Mouse (Mus musculus) testis, postnatal 10 days (tissue): Measurements from ENCODE around the gene Pcca.

Experiments used
- DNase-seq: peaks from one replicate; pipeline ENCODE4 v3.0.0; 2021; ENCODE audit warnings: low spot score

Gene Pcca

DNA sequence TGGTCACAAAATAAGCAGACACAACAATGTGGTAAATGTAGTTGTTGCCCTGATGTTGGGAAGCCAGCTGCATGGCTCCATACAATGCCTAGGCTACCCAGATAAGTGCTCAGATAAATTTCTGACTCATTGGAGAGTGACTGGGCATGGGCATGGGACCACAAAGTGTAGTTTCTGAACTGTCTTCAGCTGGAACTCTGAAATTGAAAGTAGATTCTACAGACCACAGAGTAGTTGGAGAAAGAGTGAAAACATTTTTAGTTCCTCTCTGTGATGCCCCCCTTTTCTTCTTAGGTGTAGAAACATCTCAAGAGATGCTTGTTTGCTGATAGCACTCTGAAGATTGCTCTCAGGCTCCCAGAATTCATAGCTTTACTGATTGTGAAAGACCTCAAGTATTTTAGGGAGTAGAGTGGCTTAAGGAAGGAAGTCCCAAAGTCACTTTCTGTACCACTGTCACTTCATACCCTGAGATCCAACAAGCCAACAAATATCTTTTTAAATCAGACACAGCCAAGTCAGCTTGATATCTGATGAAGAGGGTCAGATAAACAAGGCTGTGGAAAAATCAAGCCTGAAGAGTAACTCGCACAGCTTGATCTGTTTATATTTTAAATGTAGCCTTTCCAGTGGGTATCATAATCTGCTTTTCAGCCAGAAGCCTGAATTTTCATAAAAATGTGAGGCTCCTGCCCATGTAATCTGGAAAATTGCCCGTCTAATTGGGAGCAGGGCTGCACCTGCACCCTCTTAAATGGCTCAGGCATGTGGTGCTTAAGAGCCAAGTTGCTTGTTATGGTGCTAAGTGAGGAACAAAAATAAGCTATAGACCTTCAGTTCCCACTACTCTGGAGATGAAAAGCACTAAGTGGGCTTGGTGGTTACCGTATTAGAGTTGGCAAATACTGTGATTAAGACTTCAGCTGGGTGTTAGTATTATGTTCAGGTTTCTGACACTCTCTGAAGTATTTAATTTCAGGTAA lies 214.0 kb downstream of the Pcca start:
- DNase-seq: no peak

DNA sequence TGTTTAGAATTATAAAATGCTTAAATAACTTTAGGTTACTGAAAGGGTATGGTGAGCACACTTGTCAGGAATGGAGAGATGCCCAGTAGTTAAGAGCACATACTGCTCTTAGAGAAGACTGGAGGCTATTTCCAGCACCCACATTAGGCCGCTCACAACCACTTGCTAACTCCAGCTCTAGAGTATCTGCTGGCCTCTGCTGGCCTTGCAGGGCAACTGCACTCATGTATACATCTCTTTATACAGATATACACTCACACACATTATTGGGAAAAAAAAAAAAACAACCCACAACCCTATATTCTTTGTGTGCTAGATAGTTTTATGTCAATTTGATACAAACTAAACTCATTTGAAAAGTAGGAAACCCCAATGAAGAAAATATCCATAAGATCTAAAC lies 217.4 kb downstream of the Pcca start:
- DNase-seq: no peak

DNA sequence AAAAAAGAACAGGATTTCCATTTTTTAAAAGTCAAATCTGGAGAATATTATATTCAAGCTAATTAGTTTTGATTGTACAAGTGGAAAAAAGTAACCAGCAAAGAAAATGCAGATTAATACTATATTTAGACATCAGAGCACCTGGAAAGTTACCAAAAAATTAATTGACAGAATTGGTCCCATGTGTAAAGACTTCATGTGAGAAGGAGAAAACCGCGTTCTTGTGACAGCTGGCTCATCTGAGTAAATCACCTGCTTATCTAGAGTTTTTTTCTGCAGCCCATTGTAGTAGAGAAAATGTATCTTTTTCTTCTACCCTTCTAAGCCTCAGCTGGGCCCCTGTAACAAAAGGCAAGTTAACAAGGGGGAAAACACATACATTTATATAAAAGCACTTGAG lies 219.2 kb downstream of the Pcca start:
- DNase-seq: no peak

DNA sequence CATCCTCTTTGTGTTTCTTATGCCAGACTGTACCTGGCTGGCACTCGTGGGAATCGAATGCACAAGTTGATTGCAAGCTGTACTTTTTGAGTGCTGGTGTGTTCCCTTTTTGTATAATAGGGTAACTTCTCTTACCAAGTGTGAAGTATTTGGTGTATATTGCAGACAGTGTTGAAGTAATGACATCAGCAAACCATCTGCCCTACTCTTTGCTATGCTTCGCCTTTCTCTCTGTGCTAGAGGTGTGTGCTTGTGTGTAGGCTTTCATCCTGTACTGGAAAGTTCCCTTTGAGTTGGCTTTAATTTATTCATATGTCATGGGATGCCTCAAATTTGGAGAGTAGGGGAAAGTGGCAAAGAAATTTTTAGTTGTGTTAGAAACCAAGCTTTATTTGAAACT lies 220.2 kb downstream of the Pcca start:
- DNase-seq: no peak

DNA sequence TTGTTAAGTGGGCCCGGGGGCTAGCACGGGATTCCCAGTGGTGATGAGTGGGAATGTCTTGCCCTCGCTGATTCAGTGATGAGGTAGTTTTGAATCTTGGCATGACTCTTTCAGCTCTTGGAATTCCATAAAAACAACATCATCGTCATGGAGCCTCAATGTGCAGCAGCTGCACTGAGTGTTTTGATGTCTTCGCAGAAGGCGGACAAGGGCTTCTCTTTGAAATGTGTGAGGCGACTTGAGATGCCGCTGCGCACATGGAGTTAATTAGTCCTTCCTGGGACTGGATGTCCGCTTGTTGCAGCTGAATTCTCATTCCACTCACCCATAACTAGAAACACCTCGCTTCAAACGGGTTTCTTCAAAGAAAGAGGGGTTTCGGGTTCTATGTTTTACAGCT lies 221.4 kb downstream of the Pcca start:
- no peak for DNase-seq

DNA sequence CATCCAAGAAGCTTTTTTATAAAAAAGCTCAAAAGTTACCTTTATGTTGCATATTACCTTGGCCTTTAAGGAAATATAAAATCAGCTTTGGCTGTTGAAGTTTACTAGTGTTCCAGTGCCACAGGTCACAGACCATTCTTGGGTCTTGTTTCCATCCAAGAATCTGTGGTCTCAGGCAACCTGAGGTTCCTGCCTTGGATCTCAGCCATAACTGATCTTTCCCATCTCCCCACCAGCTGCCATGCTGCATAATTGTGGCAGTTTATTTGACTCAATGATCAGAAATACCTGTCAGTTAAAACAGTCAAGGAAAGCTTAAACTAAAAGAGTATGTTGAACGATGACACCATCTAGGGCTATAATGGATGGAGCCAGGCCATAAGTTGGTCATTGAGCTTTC lies 222.5 kb downstream of the Pcca start:
- DNase-seq: no peak

DNA sequence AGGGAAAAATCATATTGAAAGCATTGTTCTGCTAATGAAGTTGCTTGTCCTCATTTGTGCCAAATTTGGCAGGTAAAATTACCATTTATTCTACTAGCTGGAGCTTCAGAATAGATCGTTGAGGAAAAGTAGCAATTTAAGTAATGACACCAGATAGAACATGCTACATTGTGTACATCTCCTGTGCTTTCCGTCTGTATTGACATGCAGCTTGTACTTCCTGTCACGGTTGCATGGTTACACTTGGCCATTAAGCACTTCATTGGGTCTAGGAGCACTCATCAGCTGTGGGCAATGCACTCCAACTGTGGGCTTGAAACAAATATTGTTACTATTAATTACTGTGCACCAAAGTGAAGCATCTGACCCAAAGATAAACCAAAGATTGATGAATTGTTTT lies 225.8 kb downstream of the Pcca start:
- no peak for DNase-seq

DNA sequence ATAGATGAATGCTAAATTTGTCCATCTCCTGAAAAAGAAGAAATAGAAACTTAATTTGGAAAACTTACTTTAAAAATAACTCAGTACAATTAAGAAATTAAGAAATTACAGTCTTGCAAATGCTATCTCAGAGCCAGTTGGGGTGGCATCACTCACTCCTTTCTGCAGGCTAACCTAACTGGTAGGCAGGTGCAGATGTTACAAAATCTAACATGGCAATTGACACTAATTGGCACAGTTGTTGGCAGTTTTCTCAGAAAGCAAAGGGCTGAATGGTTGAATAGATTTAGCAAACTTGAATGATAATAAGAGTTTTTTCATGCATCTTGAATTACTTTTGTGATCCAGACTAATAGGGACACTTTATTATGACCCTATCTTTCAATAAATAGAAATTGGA lies 226.7 kb downstream of the Pcca start:
- DNase-seq: no peak

DNA sequence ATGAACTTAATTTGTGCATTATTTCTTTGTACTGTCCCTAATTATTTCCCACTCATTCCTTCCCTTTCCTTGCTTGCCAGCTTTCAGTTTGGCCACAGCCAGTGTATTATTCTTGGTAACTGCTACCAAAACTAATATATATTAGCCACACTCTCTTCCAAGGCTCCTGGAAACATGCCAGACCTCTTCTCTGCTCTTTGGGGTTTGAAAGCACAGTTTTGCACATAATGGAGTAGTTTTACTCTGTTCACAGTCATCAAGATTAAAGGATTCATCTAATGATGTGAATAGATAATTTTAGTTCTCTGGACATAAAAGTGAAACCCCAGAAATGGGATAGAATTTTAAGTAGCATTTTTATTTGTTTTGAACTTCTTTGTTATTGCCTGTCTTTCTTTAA lies 228.5 kb downstream of the Pcca start:
- DNase-seq: no peak

DNA sequence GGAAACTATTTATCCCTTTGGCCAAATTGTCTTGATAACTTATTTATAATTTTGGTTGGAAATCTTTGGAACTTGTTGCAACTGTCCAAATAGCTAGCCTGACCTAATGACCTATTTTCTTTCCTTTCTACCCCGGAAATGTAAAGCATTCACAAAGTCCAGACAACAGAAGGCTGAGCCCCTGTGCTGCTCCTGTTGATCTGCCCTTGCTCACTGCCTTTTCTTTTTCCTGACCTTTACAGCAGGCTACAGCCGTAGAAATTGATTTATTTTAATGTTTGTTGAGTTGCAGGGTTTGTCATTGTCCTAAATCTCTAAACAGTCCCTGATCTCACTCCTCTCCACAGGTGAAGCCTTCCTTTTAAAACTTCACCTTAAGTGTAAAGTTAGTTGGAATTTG lies 231.8 kb downstream of the Pcca start:
- no peak for DNase-seq

DNA sequence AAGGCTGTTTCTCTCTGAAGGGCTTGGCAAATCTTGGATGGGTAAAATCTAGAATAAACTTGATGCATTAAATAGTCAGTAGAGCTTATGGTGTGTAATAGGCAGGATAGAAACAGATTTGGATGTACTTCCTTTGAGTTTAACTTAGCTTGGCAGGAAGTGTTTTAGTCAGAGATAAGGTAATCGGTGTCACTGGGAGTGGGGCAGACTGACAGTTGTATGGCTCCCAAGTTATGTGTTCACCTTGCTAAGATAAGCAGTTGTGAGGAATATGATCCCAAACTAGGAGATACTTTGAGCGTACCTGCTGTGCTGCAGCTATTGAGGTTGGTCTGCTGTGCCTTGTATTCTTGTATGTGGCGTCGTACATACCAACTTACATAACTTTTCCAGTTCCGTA lies 232.3 kb downstream of the Pcca start:
- no peak for DNase-seq

DNA sequence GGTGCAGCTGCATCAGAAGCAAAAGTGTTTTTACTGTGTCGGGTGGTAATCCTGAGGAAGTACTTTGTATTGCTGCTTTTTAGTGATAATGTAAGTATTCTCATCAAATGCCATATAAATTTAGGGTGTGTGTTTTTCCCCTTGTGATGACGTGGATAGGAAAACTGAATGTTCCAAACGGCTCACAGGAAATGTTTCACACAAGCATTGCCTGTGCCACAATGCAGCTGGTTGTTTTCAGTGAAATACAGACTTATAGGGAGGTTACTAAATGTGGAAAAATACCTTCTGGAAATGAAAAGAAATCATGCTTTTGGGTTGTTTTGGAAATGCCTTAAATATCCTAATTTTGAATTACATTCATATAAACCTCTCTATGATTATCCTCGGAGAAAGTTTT lies 250.6 kb downstream of the Pcca start:
- no peak for DNase-seq

DNA sequence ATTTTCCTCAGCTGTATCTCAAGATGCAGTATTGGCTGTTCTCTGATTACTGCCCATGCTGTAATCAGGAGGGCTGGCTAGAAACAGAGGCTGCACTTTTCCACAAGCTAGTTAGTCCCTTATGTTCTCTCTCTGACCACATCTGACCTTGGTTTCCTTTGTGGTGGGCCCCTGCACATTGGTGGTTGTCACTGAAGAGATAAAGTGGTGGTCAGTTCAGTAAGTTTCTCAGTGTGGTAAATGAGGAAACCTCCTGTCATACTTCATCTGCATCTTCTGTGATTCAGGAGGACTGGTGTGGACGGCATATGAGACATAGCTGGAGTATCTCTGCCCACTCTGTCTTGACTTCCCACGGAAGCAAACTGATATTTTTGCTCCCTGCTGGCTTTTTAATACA lies 254.1 kb downstream of the Pcca start:
- DNase-seq: no peak

DNA sequence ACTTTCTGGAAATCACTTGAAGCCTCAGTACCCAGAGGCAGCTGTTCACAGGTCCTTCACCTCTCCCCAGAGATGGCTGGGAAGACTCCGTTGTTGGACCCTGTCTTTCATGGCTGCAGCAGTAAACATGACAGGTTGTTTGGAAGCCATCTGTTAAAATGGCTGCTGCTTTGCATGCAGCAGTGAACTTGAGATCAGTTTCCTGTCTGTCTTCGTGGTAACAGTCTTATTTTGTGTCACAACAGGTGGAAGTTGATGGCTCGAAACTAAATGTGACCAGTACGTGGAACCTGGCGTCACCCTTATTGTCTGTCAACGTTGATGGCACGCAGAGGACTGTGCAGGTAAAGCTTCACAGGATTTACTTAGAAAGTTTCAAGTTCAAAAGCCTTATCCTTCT lies 256.0 kb downstream of the Pcca start:
- DNase-seq: no peak

DNA sequence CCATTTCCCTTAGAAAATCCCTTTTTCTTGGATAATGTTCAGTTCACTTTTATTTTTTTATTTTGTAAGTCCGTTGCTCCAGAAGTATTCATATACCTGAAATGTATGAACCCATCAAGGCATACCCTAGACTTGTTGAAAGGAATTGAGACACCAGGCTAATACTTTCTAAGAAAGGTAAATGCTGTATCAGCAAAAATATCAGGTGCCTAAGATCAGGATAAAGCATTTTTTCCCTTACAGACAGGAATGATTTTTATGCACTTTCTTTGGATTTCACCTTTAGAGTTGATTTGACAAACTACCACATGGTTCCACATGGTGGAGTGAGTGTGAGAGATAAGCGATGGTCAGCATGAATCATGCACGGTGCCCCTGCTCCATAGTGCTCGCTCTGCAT lies 259.2 kb downstream of the Pcca start:
- no peak for DNase-seq

DNA sequence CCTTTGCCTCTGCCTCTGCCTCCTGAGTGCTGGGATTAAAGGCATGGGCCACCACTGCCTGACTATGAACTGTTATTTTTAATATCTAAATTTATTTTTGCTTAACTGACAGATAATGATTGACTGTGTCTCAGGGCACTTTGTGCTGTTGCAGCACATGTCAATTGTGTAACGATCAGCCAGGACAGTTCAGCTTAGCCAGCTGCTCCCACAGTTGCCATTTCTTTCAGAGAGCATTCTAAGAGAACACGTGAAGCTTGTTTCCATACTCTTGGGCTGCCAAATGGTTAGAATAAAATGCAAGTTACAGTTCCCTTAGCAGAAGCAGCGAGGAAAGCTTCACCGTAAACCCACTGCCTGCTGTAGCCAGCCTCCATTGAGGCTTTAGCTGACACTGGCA lies 266.2 kb downstream of the Pcca start:
- DNase-seq: no peak

DNA sequence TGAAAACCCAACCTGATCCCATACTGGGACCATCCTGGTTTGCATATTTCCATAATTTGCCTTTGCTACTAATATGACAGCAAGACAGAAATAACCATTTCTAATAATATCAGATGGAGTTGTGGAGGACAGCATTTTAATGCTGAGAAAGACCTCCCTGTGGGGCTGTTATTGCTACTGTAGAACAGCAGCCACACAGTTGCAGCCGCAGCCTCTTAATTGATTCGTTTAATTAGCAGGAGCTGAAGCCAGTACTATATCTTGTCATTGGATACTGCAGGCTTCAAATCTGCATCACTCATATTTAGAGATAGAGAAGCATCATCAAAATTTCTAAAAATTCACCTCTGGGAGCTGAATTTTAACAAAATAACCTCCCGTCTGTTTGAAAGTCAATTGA lies 286.9 kb downstream of the Pcca start:
- no peak for DNase-seq

DNA sequence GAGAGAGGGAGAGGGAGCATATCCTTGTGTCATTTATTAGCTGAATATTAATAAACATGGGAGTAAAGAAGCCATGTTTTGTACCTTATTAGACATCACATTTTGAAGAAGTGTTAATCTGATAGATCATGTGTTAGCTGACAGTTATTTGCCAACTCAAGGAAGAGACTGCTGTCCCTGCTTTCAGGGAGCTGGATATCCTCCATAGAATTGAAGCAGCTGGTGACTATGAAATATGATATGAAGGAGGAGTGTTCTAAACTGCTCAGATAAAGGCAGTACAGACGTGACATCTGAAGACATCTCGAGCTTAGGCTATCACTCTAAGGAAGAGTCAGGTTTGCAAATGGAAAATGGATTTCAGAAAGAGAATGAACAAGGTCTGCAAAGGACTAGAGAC lies 289.7 kb downstream of the Pcca start:
- no peak for DNase-seq

DNA sequence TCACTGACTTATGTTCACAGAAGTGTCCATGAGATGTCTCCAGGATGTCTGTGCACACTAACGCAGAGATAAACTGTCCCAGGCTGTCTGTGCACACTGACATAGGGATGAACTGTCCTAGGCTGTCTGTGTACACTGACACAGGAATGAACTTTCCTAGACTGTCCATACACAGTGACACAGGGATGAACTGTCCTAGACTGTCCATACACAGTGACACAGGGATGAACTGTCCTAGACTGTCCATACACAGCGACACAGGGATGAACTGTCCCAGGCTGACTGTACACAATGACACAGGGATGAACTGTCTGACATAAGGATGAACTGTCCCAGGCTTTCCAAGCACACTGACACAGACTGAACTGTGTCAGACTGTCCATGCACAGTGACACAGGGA lies 291.3 kb downstream of the Pcca start:
- DNase-seq: no peak

DNA sequence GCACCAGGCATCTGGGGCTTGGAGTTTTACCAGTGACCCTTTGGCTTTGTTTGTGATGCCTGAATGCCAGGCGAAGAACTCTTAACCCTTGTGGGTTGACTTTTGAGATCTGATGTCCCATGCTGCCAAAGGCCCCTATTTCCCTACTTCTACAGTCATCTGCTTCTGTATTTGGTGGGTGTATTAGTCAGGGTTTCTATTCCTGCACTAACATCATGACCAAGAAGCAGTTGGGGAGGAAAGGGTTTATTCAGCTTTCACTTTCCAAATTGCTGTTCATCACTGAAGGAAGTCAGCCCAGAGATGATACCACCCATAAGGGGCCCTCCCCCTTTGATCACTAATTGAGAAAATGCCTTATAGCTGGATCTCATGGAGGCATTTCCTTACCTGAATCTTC lies 296.3 kb downstream of the Pcca start:
- DNase-seq: no peak

DNA sequence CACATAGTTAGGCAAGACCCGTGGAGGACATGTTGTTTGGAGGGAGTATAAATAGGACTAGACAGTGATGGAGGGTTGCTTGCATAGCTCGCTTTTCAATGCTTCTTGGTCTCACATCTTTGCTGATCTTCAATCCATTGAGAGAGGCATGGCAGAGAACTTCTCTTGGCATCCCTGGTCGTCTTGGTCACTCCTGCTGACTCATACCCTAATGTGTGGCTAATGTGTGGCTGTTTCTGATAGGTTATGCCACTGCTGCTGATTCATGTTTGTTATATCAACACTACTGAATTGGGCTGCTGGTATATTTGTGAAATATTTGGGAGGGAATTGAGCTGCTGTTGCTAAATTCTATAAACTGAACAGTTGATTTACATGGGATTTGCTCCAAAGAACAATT lies 299.5 kb downstream of the Pcca start:
- no peak for DNase-seq

DNA sequence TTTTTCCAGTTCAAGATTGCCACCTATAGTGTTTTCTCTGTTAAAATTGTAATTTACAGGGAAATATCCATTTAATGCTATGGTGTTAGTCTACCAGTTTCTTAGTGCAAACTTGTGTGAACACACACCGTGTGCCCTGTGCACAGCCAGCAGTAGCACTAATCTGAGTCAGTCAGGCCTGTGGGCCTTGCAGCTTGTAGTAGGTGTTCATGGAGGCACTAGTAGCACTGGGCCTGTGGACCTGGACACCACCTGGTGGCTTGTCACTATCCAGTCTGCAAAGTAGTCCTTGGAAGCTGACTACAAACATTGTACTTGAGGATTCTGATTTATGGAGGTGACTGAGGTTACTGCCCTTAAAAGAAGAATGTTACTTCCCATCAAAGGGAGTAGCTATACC lies 300.6 kb downstream of the Pcca start:
- DNase-seq: no peak

DNA sequence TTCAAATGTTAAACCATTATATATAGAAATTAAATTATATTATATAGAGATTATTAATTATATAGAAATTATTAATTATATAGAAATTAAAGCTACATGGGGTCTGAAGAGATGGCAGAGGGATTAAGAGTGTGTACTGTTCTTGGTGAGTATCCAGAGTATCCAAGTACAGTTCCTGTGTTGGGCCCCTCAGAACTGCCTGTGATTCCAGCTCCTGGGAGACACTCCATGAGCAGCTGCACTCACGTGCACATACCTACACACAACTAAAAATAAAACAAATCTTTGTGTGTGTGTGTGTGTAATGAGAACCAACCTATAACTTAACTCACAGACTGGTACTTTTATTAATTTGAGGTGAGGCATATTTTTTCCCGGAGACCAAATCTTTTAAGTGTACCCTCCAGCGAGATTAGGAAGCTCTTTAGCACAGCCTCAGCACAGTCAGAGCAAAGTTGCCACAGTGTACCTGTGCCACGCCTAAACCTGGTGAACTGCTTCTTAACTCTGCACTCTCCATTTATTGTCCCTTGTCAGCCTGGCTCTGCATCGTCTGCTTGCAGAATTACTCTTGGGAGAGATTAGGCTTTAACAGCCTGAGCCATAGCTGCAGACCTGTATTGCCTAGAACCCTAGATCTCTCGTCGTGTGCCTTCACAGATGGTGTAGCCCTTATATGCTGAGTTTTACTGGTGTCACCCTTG lies 301.5 kb downstream of the Pcca start:
- no peak for DNase-seq

DNA sequence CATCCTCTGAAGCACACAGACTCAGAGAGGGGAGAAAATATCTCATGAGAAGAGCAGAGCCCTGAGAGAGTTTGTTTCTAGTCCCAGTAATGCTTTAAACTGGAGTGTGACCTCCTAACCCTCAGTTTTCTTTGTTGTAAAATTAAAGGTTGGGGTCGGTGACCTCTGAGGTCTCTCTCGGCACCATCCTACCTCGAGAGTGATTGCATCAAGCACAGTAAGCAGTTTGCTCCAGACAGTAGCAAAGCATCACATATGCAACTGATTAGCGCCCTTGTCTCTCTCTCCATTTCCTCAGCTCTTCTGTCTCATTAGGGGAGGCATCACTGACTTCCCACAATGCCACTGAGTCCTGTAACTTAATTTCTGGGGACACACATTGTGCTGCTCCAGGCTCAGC lies 302.1 kb downstream of the Pcca start:
- DNase-seq: no peak
